Mouse (Mus musculus): ENCODE data around the gene Enkd1. TPM values are rescaled to one million over a fixed set of nuclear protein-coding genes. Genes with fewer than 3 reads are reported as not detected.

Gene Enkd1
- total RNA-seq (2023): 2.6 TPM

DNA sequence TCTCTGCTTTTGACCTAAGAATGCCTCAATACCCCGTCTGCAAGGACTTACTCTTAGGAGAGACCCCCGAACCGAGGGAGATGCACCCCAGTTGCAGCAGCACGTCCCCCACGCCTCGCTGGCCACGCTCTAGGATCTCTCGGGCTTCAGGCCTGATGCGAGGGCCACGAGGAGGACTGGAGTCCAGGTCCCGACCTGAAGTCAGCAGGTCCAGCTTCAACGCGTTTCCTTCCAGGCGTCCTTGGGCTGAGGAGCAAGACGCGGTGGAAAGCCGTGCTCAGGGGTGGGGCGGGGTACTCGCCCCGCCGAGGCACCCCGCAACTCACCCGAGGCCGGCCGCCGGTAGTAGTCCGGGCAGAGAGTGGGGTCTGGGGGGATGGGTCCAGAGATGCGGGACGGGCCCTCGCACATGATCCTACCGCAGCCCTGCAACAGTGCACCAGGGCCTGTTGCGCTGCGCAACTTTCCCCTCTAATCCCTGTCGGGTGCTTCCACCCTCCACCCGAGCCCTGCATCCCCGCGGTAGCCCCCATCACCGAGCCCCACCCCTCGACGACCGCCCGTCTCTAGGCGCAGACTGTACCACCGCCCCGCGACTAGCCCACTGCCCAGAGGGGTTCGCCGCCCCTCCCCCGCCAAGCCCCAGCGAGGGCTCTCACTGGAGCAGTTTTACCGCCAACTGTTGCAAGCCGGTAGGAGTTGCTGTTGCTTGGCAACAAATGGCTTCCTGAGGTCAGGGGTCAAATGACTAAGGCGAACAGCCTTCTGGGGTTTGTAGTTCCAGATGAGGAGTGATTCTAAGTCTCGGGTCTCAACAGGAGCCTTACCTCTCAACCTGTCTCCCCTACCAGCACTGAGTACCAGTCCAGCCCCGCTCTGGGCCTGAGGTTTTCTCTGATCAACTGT is at the start of gene Enkd1, which contains the start of gene 4933405L10Rik:
Enkd1 (minus strand) TSS at position 713 of the 906 bp plus-strand sequence.
4933405L10Rik (plus strand) TSS at position 158 of the 906 bp plus-strand sequence.

DNA sequence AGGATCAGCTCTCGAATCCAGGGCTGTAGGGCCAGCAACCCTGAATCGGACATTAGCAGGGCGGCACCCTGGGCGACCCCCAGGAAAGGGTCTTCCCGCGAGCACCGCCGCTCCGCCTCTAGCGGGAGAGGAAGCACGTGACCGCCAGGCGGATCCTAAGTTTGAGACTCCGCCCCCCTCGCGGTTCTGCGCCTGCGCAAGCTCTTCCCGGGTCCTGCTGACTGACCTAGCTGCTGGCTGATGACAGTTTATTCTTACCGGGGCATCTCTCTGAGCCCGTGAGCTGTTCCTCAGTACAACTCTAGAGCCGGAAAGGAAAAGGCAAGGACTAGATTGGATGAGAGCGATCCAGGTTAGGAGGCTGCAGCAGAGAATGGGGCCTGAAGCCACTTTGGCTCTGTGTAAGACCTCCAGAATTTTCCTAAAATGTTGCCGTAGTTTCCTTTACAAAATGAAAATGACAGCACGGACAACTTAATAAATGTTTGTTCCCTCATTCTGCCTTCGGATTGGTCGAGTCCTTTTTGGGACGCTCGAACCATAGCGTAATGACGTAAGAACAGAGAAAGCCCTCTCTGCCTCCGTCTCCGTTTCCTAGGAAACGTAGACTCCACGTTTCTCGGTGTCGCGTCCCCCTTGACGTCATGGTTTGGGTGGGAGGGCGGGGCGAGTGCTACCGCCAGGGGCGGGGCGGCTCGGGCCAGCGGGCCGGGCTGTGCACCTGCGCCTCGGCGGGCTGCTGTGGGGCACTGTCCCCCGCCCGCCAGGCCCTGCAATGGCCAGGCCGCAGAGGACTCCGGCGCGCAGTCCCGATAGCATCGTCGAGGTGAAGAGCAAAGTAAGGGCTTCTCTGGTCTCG is 6.8 kb downstream of the Enkd1 start, which contains the start of the genes Acd and Pard6a:
Acd (minus strand) TSS at position 137 of the 859 bp plus-strand sequence.
Pard6a (plus strand) TSS at position 183 of the 859 bp plus-strand sequence.

DNA sequence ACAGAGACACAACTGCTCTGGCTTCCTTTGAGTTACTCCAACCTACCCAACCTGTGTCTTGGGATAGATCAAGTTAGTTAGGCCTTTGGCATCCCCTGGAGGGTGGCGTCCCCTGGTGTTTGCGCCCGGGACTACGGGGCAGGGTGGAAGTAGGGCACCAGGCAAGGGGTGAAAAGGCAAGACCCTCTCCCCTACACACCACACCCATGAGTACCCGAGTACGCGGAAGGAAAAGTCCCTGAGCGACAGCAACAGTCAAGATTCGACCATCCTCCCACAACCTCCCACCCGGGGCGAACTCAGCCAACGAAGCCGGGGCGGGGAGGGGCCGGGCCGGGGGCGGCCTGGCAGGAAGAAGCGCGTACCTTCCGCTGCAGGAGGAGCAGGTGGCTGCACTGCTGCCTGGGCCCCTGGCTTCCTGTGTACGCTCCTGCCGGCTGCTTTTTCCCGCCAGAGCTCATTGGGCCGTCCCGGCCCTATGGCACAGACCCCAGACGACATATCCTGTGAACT is 22.2 kb downstream of the Enkd1 start, which contains the start of gene Carmil2:
Carmil2 (plus strand) TSS at position 479 of the 513 bp plus-strand sequence.

Other genes starting within 250 kb of the Enkd1 start
- gene Tppp3, start 236.7 kb downstream of the Enkd1 start, total RNA-seq (2023): 1.8 TPM
- 4.1 TPM for gene Zdhhc1, start 211.3 kb downstream of the Enkd1 start, total RNA-seq (2023)
- not detected for gene Hsd11b2, start 189.5 kb downstream of the Enkd1 start, total RNA-seq (2023)
- gene Atp6v0d1, start 142.2 kb downstream of the Enkd1 start, total RNA-seq (2023): 56.7 TPM
- 25.7 TPM for gene Ripor1, start 103.0 kb downstream of the Enkd1 start, total RNA-seq (2023)
- gene Ctcf, start 71.6 kb downstream of the Enkd1 start, total RNA-seq (2023): 159 TPM
- gene Agrp, start 70.8 kb downstream of the Enkd1 start, total RNA-seq (2023): not detected
- 147 TPM for gene Carmil2, start 21.9 kb downstream of the Enkd1 start, total RNA-seq (2023)
- 50.7 TPM for gene Acd, start 7.1 kb downstream of the Enkd1 start, total RNA-seq (2023)
- 13.1 TPM for gene Pard6a, start 7.1 kb downstream of the Enkd1 start, total RNA-seq (2023)
- gene 4933405L10Rik, start 555 bp downstream of the Enkd1 start, total RNA-seq (2023): not detected
- 10.1 TPM for gene Gfod2, start 50.5 kb upstream of the Enkd1 start, total RNA-seq (2023)
- 103 TPM for gene Ranbp10, start 119.1 kb upstream of the Enkd1 start, total RNA-seq (2023)
- not detected for gene Tsnaxip1, start 119.5 kb upstream of the Enkd1 start, total RNA-seq (2023)
- 25.1 TPM for gene Cenpt, start 145.1 kb upstream of the Enkd1 start, total RNA-seq (2023)
- gene Thap11, start 146.9 kb upstream of the Enkd1 start, total RNA-seq (2023): 23.1 TPM
- 36.5 TPM for gene Nutf2, start 152.4 kb upstream of the Enkd1 start, total RNA-seq (2023)
- gene Edc4, start 172.7 kb upstream of the Enkd1 start, total RNA-seq (2023): 84.2 TPM
- gene Nrn1l, start 185.4 kb upstream of the Enkd1 start, total RNA-seq (2023): not detected
- 20.7 TPM for gene Pskh1, start 192.2 kb upstream of the Enkd1 start, total RNA-seq (2023)
- 3.0 TPM for gene Ctrl, start 225.7 kb upstream of the Enkd1 start, total RNA-seq (2023)
- gene Psmb10, start 230.2 kb upstream of the Enkd1 start, total RNA-seq (2023): 130 TPM
- not detected for gene Lcat, start 235.2 kb upstream of the Enkd1 start, total RNA-seq (2023)